Mouse (Mus musculus) thymus, adult 2 months (tissue): Measurements from ENCODE around the gene H2-Eb1.

Experiments used
- CTCF ChIP-seq: fragments of 200-500 bp; IDR thresholded peaks from 2 replicates; pipeline ENCODE4 v1.5.1; 2012; ENCODE audit warnings: mild to moderate bottlenecking, control low read depth, low read length, moderate library complexity, borderline replicate concordance; ENCODE audit not compliant: control insufficient read depth, poor library complexity, insufficient read depth; ENCODE audit errors: extremely low read depth
- POLR2A ChIP-seq: fragments of 200-500 bp; IDR thresholded peaks from 2 replicates; pipeline ENCODE4 v1.6.1; 2012; ENCODE audit warnings: mild to moderate bottlenecking, low read length, control low read depth, moderate library complexity; ENCODE audit not compliant: control insufficient read depth, poor library complexity, insufficient read depth; ENCODE audit errors: extremely low read depth

DNA sequence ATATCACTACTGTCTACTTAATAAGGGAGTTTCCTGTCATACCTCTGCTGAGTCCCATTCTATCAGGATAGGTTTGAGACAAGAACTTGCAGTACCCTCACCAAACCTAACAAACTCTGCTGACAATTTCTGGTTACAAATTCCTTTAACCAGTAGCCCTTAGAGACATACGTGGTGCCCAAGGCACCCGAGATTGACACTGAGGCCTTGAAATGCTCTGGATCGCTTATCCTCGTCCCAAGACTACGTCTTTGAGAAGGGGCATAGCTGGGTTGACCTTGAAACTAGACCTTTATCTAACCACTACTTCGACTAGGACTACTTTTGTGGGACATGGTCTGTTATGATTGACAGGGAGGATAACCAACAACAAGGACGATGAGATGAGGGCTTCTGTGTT lies 39.8 kb downstream of the H2-Eb1 start:
- TF ChIP-seq CTCF (no peak), POLR2A (no peak)
